Mouse (Mus musculus) forebrain, embryonic 14.5 days (tissue): ENCODE measurements at regions not wholly inside any gene's neighbourhood (a gene's known extent, or its start where the extent isn't known, plus 50 kb on each side); places are given as distances from the start of the nearest gene placed in this dataset.

ENCODE experiments used
- ATAC-seq: fragments of 200-750 bp; cut with Nextera tagmentation; 2 replicates; pipeline ENCODE4 v1.8.0; 2017; ENCODE audit warnings: mild to moderate bottlenecking, moderate library complexity
- DNase-seq: peaks from one replicate; pipeline ENCODE4 v3.0.0-alpha.2; 2015; ENCODE audit warnings: low spot score
- H3K27ac ChIP-seq: fragments of 300-500 bp; sonication (generic); 2 replicates; pipeline ENCODE4 v1.5.1; 2014; ENCODE audit warnings: low read depth, mild to moderate bottlenecking, control low read depth, low read length, moderate library complexity
- H3K27me3 ChIP-seq: fragments of 300-500 bp; sonication (generic); replicated peaks from 2 replicates; pipeline ENCODE4 v1.6.1; 2014; ENCODE audit warnings: low read length, control low read depth, mixed read lengths; ENCODE audit not compliant: control insufficient read depth, insufficient read depth
- H3K36me3 ChIP-seq: fragments of 300-500 bp; sonication (generic); 2 replicates; pipeline ENCODE4 v1.6.1; 2014; ENCODE audit warnings: low read length, control low read depth; ENCODE audit not compliant: control insufficient read depth, insufficient read depth
- H3K4me1 ChIP-seq: fragments of 300-500 bp; sonication (generic); 2 replicates; pipeline ENCODE4 v1.6.1; 2014; ENCODE audit warnings: antibody characterized with exemption, low read length, control low read depth; ENCODE audit not compliant: control insufficient read depth, insufficient read depth
- H3K4me2 ChIP-seq: fragments of 300-500 bp; sonication (generic); 2 replicates; pipeline ENCODE4 v1.6.1; 2014; ENCODE audit warnings: mild to moderate bottlenecking, control low read depth, low read length
- H3K4me3 ChIP-seq: fragments of 300-500 bp; sonication (generic); 2 replicates; pipeline ENCODE4 v1.5.1; 2014; ENCODE audit warnings: low read depth, low read length, control low read depth
- H3K9ac ChIP-seq: fragments of 300-500 bp; sonication (generic); 2 replicates; pipeline ENCODE4 v1.6.1; 2014; ENCODE audit warnings: mild to moderate bottlenecking, low read length, control low read depth, moderate library complexity
- H3K9me3 ChIP-seq: fragments of 300-500 bp; sonication (generic); replicated peaks from 2 replicates; pipeline ENCODE4 v1.6.1; 2016; ENCODE audit warnings: low read length, control low read depth, mixed read lengths; ENCODE audit not compliant: control insufficient read depth
- WGBS: fragments of 180-500 bp; shearing (Covaris S2); extraction: QIAGEN DNeasy Blood & Tissue Kit; methylation state at CpG from one replicate; pipeline ENCODE4 v1.1.7; 2014; 5-methylcytosine and 5-hydroxymethylcytosine counted together

DNA sequence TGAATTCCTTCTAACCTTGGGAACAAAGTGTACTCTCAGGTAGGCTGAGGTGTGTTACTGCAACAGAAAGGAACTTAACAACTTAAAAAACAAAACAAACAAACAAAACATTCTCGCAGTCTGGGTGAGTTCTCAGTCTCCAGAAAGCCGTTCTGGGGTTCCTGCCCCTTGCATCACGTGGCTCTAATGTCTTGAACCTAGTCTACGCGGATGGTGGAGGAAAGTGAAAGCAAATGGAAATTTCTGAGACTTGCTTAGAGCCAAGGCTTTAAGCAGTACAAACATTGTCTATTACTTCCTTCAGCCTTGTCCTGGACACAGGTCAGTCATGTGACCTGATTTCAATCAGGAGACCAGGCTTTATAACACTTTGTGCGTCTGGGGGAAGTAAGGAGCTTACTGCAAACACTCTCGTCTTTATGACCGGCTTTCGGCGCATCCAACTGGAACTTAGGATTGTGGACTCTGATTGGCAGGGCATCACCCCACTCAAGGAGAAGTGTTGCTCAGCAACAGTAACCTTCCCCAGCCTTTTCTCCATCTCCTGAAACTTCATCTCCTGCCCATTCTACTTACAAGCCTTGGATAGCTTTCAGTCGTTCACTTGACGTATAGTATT is 125.9 kb upstream of the Gnao1 start:
- Histone ChIP-seq H3K9me3 (no peaks in the 10 kb centered on the region), H3K27me3 (no peaks in the 10 kb centered on the region), H3K27ac (no peak overlapping the region), H3K9ac (no peak overlapping the region), H3K4me1 (no peaks in the 10 kb centered on the region), H3K4me2 (no peak overlapping the region), H3K4me3 (no peak overlapping the region), H3K36me3 (no peaks in the 10 kb centered on the region)
- ATAC-seq, result no peak
- 86% methylated on average over 12 of the region's 12 CpGs for WGBS
- no peak for DNase-seq

DNA sequence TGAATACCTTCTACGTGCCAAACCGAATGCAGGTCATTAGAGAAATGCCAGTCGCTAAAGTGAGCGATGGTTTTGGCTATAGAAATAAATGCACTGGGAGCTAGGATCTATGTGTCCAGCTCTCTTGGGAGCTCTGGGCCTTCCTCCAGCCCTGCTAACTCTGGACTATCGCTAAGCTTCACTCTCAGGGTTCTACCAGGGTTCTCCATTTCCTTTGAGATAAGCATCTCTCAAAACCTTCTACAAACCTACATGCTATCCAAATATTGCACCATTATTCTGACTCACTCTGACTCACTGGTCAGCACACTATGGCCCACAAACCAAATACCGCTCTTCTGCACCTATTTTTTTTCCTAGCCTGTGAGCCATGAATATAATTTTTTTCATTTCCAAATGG is 125.4 kb upstream of the Gnao1 start:
- H3K36me3 ChIP-seq, result no peaks in the 10 kb centered on the region
- no peaks in the 10 kb centered on the region for H3K27me3 ChIP-seq
- H3K4me3 ChIP-seq, result no peak overlapping the region
- no peak for DNase-seq
- ATAC-seq, result no peak
- no peaks in the 10 kb centered on the region for H3K4me1 ChIP-seq
- no peak overlapping the region for H3K27ac ChIP-seq
- no peak overlapping the region for H3K9ac ChIP-seq
- H3K9me3 ChIP-seq, result no peaks in the 10 kb centered on the region
- H3K4me2 ChIP-seq, result no peak overlapping the region
- WGBS, result 96% methylated on average over 6 of the region's 6 CpGs

DNA sequence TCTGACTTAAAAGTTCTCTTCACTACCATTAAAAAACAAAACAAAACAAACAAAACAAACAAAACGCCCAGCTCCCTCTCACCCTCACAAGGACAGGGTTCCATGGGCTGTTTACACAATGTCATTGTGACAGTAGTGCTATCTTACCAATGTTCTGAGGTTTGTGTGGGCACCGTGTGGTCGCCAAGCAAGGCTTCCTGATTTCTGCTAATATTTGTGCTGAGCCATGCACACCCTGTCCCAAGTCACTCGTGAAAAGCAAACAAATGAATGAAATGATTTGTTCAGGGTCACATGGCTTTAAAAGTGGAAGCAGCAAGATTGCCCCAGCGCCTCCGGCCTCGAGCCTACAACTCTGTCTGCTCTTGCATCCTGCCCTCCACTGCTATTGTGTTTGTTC is 120.9 kb upstream of the Gnao1 start:
- ATAC-seq (no peak), DNase-seq (no peak)
- Histone ChIP-seq H3K4me2 (no peak overlapping the region), H3K4me3 (no peak overlapping the region), H3K27me3 (no peaks in the 10 kb centered on the region), H3K27ac (no peak overlapping the region), H3K9me3 (no peaks in the 10 kb centered on the region), H3K36me3 (no peaks in the 10 kb centered on the region), H3K4me1 (no peaks in the 10 kb centered on the region), H3K9ac (no peak overlapping the region)
- WGBS, result 63% methylated on average over 7 of the region's 7 CpGs

- no peak overlapping the region for H3K4me2 ChIP-seq
- no peak overlapping the region for H3K9ac ChIP-seq
- H3K27ac ChIP-seq, result no peak overlapping the region
- no peaks in the 10 kb centered on the region for H3K9me3 ChIP-seq
- peak; percentile 44 for DNase-seq
- ATAC-seq, result 0 out of 2 replicates have a peak, but pooled peaks have one; percentile 29
- H3K27me3 ChIP-seq, result no peaks in the 10 kb centered on the region
- H3K4me1 ChIP-seq, result no peaks in the 10 kb centered on the region
- 88% methylated on average over 4 of the region's 4 CpGs for WGBS
- H3K4me3 ChIP-seq, result no peak overlapping the region
- no peaks in the 10 kb centered on the region for H3K36me3 ChIP-seq
These were observed 119.8 kb upstream of the Gnao1 start for GRCm38 (mm10) chr8:93689832-93690471.

GRCm38 (mm10) chr8:93691375-93691774 is 118.4 kb upstream of the Gnao1 start:
- H3K4me1 ChIP-seq, result no peaks in the 10 kb centered on the region
- H3K36me3 ChIP-seq, result no peaks in the 10 kb centered on the region
- no peak overlapping the region for H3K9ac ChIP-seq
- H3K9me3 ChIP-seq, result no peaks in the 10 kb centered on the region
- H3K4me3 ChIP-seq, result no peak overlapping the region
- no peak overlapping the region for H3K4me2 ChIP-seq
- 90% methylated on average over 2 of the region's 2 CpGs for WGBS
- DNase-seq (no peak), ATAC-seq (no peak)
- H3K27ac ChIP-seq, result no peak overlapping the region
- H3K27me3 ChIP-seq, result no peaks in the 10 kb centered on the region

DNA sequence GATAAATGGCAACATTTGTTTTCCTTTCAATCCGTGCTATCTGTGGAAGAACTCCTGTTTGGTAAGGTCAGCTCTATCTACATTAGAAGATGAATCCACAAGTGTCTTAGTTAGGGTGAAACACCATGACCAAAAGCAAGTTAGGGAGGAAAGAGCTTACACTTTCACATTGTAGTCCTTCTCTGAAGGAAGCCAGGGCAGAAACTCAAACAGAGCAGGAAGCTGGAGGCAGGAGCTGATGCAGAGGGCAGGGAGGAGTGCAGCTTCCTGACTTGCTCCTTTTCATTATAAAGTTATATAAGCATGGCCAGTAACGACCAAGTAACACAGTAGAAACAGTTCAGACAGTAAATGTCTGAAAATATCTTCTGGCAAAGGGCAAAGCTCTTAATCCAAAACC is 117.9 kb upstream of the Gnao1 start:
- Histone ChIP-seq H3K27me3 (no peaks in the 10 kb centered on the region), H3K9ac (no peak overlapping the region), H3K27ac (no peak overlapping the region), H3K4me2 (no peak overlapping the region), H3K4me1 (no peaks in the 10 kb centered on the region), H3K36me3 (no peaks in the 10 kb centered on the region), H3K4me3 (no peak overlapping the region), H3K9me3 (no peaks in the 10 kb centered on the region)
- 62% methylated on average over 2 of the region's 2 CpGs for whole genome bisulfite sequencing
- DNase-seq (no peak), ATAC-seq (no peak)

DNA sequence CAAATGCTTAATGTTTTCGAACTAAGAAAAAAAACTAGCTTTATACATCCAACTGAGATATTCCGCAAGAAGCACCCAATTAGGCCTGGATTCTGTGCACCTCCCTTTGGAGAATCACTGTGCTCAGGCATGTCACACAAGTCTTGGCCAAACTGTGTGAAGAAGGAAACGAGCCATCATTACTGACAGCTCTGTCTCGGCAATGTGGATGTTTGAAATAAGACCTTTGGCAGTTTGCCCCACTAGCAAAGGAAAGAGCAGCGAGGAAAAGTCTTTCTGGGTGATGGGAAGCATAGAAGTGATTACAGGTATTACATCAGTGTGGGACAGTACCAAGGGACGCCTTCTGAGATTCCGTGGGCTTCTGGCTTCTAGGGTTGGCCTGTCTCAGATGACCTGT is 112.6 kb upstream of the Gnao1 start:
- ATAC-seq, result no peak
- Histone ChIP-seq H3K4me1 (no peaks in the 10 kb centered on the region; the same call in 1 of the 2 replicates), H3K27ac (no peak overlapping the region), H3K4me2 (no peak overlapping the region), H3K27me3 (no peaks in the 10 kb centered on the region), H3K36me3 (no peaks in the 10 kb centered on the region), H3K4me3 (no peak overlapping the region), H3K9ac (no peak overlapping the region), H3K9me3 (no peaks in the 10 kb centered on the region)
- peak; percentile 29 for DNase-seq
- 50% methylated on average over 7 of the region's 7 CpGs for WGBS

DNA sequence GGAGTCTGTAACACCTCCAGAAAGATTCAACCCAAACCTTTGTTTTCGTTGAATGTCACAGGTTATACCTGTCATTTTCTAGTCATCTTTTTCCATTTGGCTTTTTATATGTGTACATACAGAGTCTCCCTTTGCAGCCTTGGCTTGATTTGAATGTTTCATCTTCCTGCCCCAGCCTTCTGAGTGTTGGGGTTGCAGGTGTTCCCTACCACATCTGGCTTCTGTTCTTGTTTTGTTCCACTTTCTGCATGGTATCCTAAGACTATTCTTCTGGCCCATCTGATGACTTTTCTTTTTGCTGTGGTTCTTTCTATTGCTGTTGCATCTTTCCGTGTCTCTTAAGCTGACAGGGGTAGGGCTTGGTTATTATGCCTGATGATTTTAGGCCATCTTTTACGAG is 111.3 kb upstream of the Gnao1 start:
- no peak overlapping the region for H3K4me2 ChIP-seq
- no peak overlapping the region for H3K4me3 ChIP-seq
- H3K36me3 ChIP-seq, result no peaks in the 10 kb centered on the region
- ATAC-seq (no peak), DNase-seq (no peak)
- no peaks in the 10 kb centered on the region; the same call in 1 of the 2 replicates for H3K4me1 ChIP-seq
- no peak overlapping the region for H3K9ac ChIP-seq
- 92% methylated on average over 3 of the region's 3 CpGs for WGBS
- no peaks in the 10 kb centered on the region for H3K9me3 ChIP-seq
- no peaks in the 10 kb centered on the region for H3K27me3 ChIP-seq
- no peak overlapping the region for H3K27ac ChIP-seq

- ATAC-seq, result no peak
- 80% methylated on average over 3 of the region's 3 CpGs for WGBS
- H3K9ac ChIP-seq, result no peak overlapping the region
These were observed 108.4 kb upstream of the Gnao1 start for GRCm38 (mm10) chr8:93701391-93701790.

More at GRCm38 (mm10) chr8:93701391-93701790, 108.4 kb upstream of the Gnao1 start:
- Histone ChIP-seq H3K4me1 (no peaks in the 10 kb centered on the region; the same call in 1 of the 2 replicates), H3K27ac (no peak overlapping the region), H3K27me3 (no peaks in the 10 kb centered on the region), H3K36me3 (no peaks in the 10 kb centered on the region), H3K4me3 (no peak overlapping the region), H3K4me2 (no peak overlapping the region), H3K9me3 (no peaks in the 10 kb centered on the region)
- no peak for DNase-seq
